Mouse (Mus musculus): ENCODE measurements around the gene Myom3. TPM values are rescaled to one million over a fixed set of nuclear protein-coding genes. Genes with fewer than 3 reads are reported as not detected.

Myom3 gene
- total RNA-seq, 2 experiments from 2014 or later = 107 to 112 TPM

- DNase-seq (ENCODE audit: low spot score in 2 of 2) = no peak
These were observed 690 bp upstream of the Myom3 start for GRCm38 (mm10) chr4:135758825-135759224.

- no peak for DNase-seq (ENCODE audit: low spot score in 2 of 2)
These were observed 1.5 kb downstream of the Myom3 start for GRCm38 (mm10) chr4:135761048-135761447.

GRCm38 (mm10) chr4:135761569-135761968 is 2.1 kb downstream of the Myom3 start:
- no peak for DNase-seq (ENCODE audit: low spot score in 2 of 2)

- peak; percentile 54 to 67 for DNase-seq (ENCODE audit: low spot score in 2 of 2)
These were observed 2.9 kb downstream of the Myom3 start for GRCm38 (mm10) chr4:135762251-135762906.

- DNase-seq (ENCODE audit: low spot score in 2 of 2) = no peak
These were observed 5.2 kb downstream of the Myom3 start for GRCm38 (mm10) chr4:135764700-135765099.

GRCm38 (mm10) chr4:135765707-135766106 is 6.2 kb downstream of the Myom3 start:
- no peak for DNase-seq (ENCODE audit: low spot score in 2 of 2)

GRCm38 (mm10) chr4:135766976-135767375 is 7.5 kb downstream of the Myom3 start:
- no peak for DNase-seq (ENCODE audit: low spot score in 2 of 2)

- DNase-seq (ENCODE audit: low spot score in 2 of 2) = peak in 1 of 2 experiments; percentile 52
These were observed 9.3 kb downstream of the Myom3 start for GRCm38 (mm10) chr4:135768572-135769526.

- DNase-seq (ENCODE audit: low spot score in 2 of 2) = no peak
These were observed 11.2 kb downstream of the Myom3 start for GRCm38 (mm10) chr4:135770611-135771305.

- DNase-seq (ENCODE audit: low spot score in 2 of 2) = no peak
These were observed 12.1 kb downstream of the Myom3 start for GRCm38 (mm10) chr4:135771592-135771991.

GRCm38 (mm10) chr4:135772671-135773070 is 13.2 kb downstream of the Myom3 start:
- DNase-seq (ENCODE audit: low spot score in 2 of 2) = peak in 1 of 2 experiments; percentile 61

GRCm38 (mm10) chr4:135774496-135774895 is 15.0 kb downstream of the Myom3 start:
- DNase-seq (ENCODE audit: low spot score in 2 of 2) = no peak

GRCm38 (mm10) chr4:135776850-135777249 is 17.3 kb downstream of the Myom3 start:
- DNase-seq (ENCODE audit: low spot score in 2 of 2) = no peak

- no peak for DNase-seq (ENCODE audit: low spot score in 2 of 2)
These were observed 20.1 kb downstream of the Myom3 start for GRCm38 (mm10) chr4:135779661-135780060.

- DNase-seq (ENCODE audit: low spot score in 2 of 2) = no peak
These were observed 20.7 kb downstream of the Myom3 start for GRCm38 (mm10) chr4:135780255-135780654.

GRCm38 (mm10) chr4:135781304-135781703 is 21.8 kb downstream of the Myom3 start:
- no peak for DNase-seq (ENCODE audit: low spot score in 2 of 2)

- DNase-seq (ENCODE audit: low spot score in 2 of 2) = no peak
These were observed 27.1 kb downstream of the Myom3 start for GRCm38 (mm10) chr4:135786581-135786980.

- DNase-seq (ENCODE audit: low spot score in 2 of 2) = no peak
These were observed 27.8 kb downstream of the Myom3 start for GRCm38 (mm10) chr4:135787271-135787670.

- no peak for DNase-seq (ENCODE audit: low spot score in 2 of 2)
These were observed 29.6 kb downstream of the Myom3 start for GRCm38 (mm10) chr4:135789135-135789534.

GRCm38 (mm10) chr4:135792821-135793220 is 33.3 kb downstream of the Myom3 start:
- DNase-seq (ENCODE audit: low spot score in 2 of 2) = no peak

GRCm38 (mm10) chr4:135797931-135798330 is 38.4 kb downstream of the Myom3 start:
- DNase-seq (ENCODE audit: low spot score in 2 of 2) = peak in 1 of 2 experiments; percentile 50

- DNase-seq (ENCODE audit: low spot score in 2 of 2) = peak; percentile 85 to 86
These were observed 42.0 kb downstream of the Myom3 start for GRCm38 (mm10) chr4:135801543-135801942.
